ENCODE assay signal across 26 mouse cellular contexts in the genomic region with DNA sequence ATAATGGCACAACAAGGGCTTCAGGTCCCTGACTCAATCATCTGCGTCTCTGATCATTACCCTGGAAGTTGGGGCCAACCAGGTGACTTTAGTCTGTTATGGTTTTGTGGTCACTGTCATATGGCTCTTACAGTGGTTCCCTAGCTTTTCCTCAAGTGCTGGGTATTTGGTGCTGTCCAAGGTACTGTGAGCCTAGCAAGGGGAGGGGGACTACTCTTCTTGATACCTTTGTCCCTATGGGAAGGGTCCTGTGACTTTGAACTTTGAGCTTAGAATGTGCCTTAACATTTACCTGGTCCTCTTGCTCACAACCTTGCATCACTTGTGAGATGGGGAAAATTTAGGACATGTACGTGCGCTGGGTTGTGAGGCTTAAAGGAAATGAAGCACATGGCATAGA. TPM values are rescaled to one million over a fixed set of nuclear protein-coding genes. Genes with fewer than 3 reads are reported as not detected.
"Had no signal": no experiment of that assay in that cellular context is flagged by ENCODE, and none has a peak within 500 bp of the region (broad histone marks: within the 10 kb centered on the region; RNA-seq: fewer than 3 reads in every experiment).

No protein-coding gene starts in this region.

- H3K9me3 ChIP-seq: limb, embryonic 12.5 days; limb, embryonic 15.5 days; lung, embryonic 15.5 days; midbrain, embryonic 13.5 days; neural tube, embryonic 13.5 days; stomach, embryonic 15.5 days had no signal

- H3K4me2 ChIP-seq: limb, embryonic 12.5 days; limb, embryonic 15.5 days; liver, embryonic 11.5 days; lung, embryonic 15.5 days; midbrain, embryonic 13.5 days; neural tube, embryonic 13.5 days; stomach, embryonic 15.5 days had no signal

- H3K4me3 ChIP-seq: layer of hippocampus, adult 2 months; limb, embryonic 12.5 days; limb, embryonic 15.5 days; lung, embryonic 15.5 days; midbrain, embryonic 13.5 days; myocyte; neural tube, embryonic 13.5 days; stomach, embryonic 15.5 days had no signal

- H3K27ac ChIP-seq: layer of hippocampus, adult 2 months; limb, embryonic 12.5 days; limb, embryonic 15.5 days; liver, embryonic 14.5 days; lung, embryonic 15.5 days; midbrain, embryonic 13.5 days; neural tube, embryonic 13.5 days; stomach, embryonic 15.5 days had no signal

- DNase-seq: kidney, adult 9 months; kidney, postnatal 14 days; layer of hippocampus, adult 9-11 months; liver, postnatal 0 days; lung, postnatal 10 days; lung, postnatal 4 days; retina, postnatal 1 day; right cerebral cortex, postnatal 25 days; spleen, adult 18-20 months; thymus, postnatal 25 days had no signal

- H3K27me3 ChIP-seq: limb, embryonic 12.5 days; limb, embryonic 15.5 days; lung, embryonic 15.5 days; midbrain, embryonic 13.5 days; stomach, embryonic 15.5 days had no signal

- H3K4me1 ChIP-seq: limb, embryonic 12.5 days; limb, embryonic 15.5 days; lung, embryonic 15.5 days; midbrain, embryonic 13.5 days; neural tube, embryonic 13.5 days; stomach, embryonic 15.5 days had no signal

- H3K9ac ChIP-seq: limb, embryonic 12.5 days; limb, embryonic 15.5 days; liver, embryonic 14.5 days; liver, postnatal 0 days; lung, embryonic 15.5 days; midbrain, embryonic 13.5 days; neural tube, embryonic 13.5 days; stomach, embryonic 15.5 days had no signal

- H3K36me3 ChIP-seq: limb, embryonic 12.5 days; limb, embryonic 15.5 days; lung, embryonic 15.5 days; midbrain, embryonic 13.5 days; neural tube, embryonic 13.5 days; stomach, embryonic 15.5 days had no signal

- ATAC-seq: liver, postnatal 0 days; midbrain, embryonic 13.5 days; midbrain, embryonic 16.5 days had no signal

RNA-seq across cellular contexts. Expression of gene Pax8, which starts 13.3 kb away (rescaled TPM):
- total RNA-seq: layer of hippocampus, adult 2 months; layer of hippocampus, postnatal 25 days; left cerebral cortex, adult 18-20 months; left cerebral cortex, postnatal 25 days; monocyte, adult 5-6 weeks; neutrophil, adult 5-6 weeks had no signal
- polyA plus RNA-seq: limb, embryonic 12.5 days; liver, postnatal 0 days; myocyte had no signal
